Mouse (Mus musculus) T-cell, adult 2 months (primary cell): ENCODE measurements around the gene Mob3b.

Experiments used
- DNase-seq: peaks from one replicate; pipeline ENCODE4 v3.0.0; 2022; ENCODE audit warnings: low spot score

Gene Mob3b

GRCm38 (mm10) chr4:35004473-35004872 is 152.8 kb downstream of the Mob3b start:
- DNase-seq, result peak; percentile 3

GRCm38 (mm10) chr4:35003550-35004326 is 153.5 kb downstream of the Mob3b start:
- DNase-seq, result no peak

GRCm38 (mm10) chr4:34996616-34997015 is 160.7 kb downstream of the Mob3b start:
- DNase-seq, result no peak

- no peak for DNase-seq
Measured at GRCm38 (mm10) chr4:34993639-34993975, 163.7 kb downstream of the Mob3b start.

GRCm38 (mm10) chr4:34992866-34993638 is 164.2 kb downstream of the Mob3b start:
- DNase-seq, result no peak

- DNase-seq, result no peak
Measured at GRCm38 (mm10) chr4:34991891-34992865, 165.1 kb downstream of the Mob3b start.

GRCm38 (mm10) chr4:34991116-34991515 is 166.2 kb downstream of the Mob3b start:
- no peak for DNase-seq

- no peak for DNase-seq
Measured at GRCm38 (mm10) chr4:34990659-34991058, 166.6 kb downstream of the Mob3b start.

- DNase-seq, result no peak
Measured at GRCm38 (mm10) chr4:34987568-34987967, 169.7 kb downstream of the Mob3b start.

GRCm38 (mm10) chr4:34987109-34987508 is 170.2 kb downstream of the Mob3b start:
- DNase-seq, result no peak

GRCm38 (mm10) chr4:34986647-34987046 is 170.6 kb downstream of the Mob3b start:
- DNase-seq, result no peak

GRCm38 (mm10) chr4:34984377-34984776 is 172.9 kb downstream of the Mob3b start:
- no peak for DNase-seq

GRCm38 (mm10) chr4:34983511-34983910 is 173.8 kb downstream of the Mob3b start:
- no peak for DNase-seq

- no peak for DNase-seq
Measured at GRCm38 (mm10) chr4:34981301-34982172, 175.7 kb downstream of the Mob3b start.

- no peak for DNase-seq
Measured at GRCm38 (mm10) chr4:34980461-34981039, 176.7 kb downstream of the Mob3b start.

- DNase-seq, result no peak
Measured at GRCm38 (mm10) chr4:34976916-34977702, 180.2 kb downstream of the Mob3b start.

GRCm38 (mm10) chr4:34976331-34976778 is 180.9 kb downstream of the Mob3b start:
- DNase-seq, result no peak

GRCm38 (mm10) chr4:34974795-34975194 is 182.5 kb downstream of the Mob3b start:
- no peak for DNase-seq

- DNase-seq, result no peak
Measured at GRCm38 (mm10) chr4:34967541-34967940, 189.7 kb downstream of the Mob3b start.
